Mouse (Mus musculus): ENCODE measurements around the gene Nrip2. TPM values are rescaled to one million over a fixed set of nuclear protein-coding genes. Genes with fewer than 3 reads are reported as not detected.

Nrip2 gene
- total and polyA plus RNA-seq, 2 experiments from 2014 or later, result 8.4 to 10.8 TPM

DNA sequence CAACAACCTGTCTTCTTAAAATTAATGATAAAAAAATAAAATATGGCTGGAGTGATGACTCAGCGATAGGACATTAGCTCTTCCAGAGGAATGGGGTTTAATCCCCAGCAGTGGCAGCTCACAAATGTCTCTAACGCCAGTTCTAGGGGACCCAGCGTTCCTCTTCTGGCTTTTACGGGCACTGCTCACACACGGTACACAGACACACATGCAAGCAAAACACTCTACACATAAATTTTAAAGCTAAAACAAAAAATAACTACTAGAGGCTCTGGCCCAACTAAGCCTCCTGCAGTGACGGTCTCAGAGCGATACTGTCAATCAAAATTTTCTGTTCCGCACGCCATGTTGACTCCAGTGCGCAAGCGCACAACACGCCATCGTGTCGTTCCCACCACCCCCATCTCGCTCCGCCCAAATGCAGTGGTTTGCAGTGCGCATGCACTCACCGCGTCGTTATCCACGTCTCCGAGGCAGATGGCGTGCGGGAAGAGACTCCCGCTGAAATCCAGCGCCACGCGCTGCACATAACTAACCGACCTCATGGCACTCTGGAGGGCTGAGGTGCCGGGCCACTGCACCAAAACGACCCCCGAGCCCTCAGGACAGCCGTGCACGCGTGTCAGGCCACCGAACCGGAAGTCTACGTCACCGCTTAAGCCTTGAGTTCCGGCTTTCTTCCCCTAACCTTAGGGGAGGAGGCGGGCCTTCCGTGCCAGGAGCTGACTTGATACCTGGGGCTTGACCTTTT lies 25.3 kb downstream of the Nrip2 start, which contains the start of gene Itfg2:
Gene Itfg2, minus strand, starts transcription at position 663 of the 751 bp plus-strand sequence.
- Histone ChIP-seq H3K4me3 (ENCODE audit: low read length) (peak within 1 kb of the TSS; percentile 45), H3K4me2 (ENCODE audit: low read depth, low read length) (peak within 1 kb of the TSS; percentile 71), H3K27me3 (ENCODE audit: insufficient read depth, low read length) (no peaks in the 10 kb centered on the region), H3K9me3 (ENCODE audit: low read length) (no peaks in the 10 kb centered on the region), H3K36me3 (ENCODE audit: insufficient read depth, low read length) (no peaks in the 10 kb centered on the region), H3K4me1 (ENCODE audit: insufficient read depth, low read length) (no peaks in the 10 kb centered on the region), H3K9ac (replicated peaks; ENCODE audit: low read length) (peak within 1 kb of the TSS; percentile 61), H3K27ac (peak within 1 kb of the TSS; percentile 97)
- DNase-seq (ENCODE audit: low spot score) (peak; percentile 99), ATAC-seq (peak; percentile 97)
- under 1% methylated on average over 42 of the region's 42 CpGs for WGBS
- TF ChIP-seq CTCF (IDR thresholded peaks at IDR 0.05; ENCODE audit: low read depth), result peak; percentile 10; the same call in 1 of the 2 replicates

DNA sequence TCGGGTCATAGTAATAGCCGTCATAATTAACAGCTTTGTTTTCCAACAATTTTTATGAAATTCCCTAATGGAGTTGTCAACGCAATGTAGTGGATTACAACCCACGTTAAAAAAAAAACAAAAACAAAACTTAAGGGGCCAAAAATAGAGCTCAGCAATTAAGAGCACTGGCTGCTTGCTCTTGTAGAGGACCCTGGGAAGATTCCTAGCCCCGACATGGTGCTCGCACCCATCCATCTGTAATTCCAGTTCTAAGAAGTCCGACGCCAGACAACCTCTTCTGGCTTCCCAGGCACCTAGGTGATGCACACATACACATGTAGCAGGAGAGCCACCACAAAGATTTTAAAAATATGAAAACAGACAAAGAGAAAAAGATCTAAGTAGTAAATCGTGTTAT lies 25.9 kb downstream of the Nrip2 start:
- Histone ChIP-seq H3K4me1 (ENCODE audit: insufficient read depth, low read length) (no peaks in the 10 kb centered on the region), H3K9ac (replicated peaks; ENCODE audit: low read length) (peak overlapping the region; percentile 61), H3K27me3 (ENCODE audit: insufficient read depth, low read length) (no peaks in the 10 kb centered on the region), H3K4me3 (ENCODE audit: low read length) (peak overlapping the region; percentile 45), H3K4me2 (ENCODE audit: low read depth, low read length) (peak overlapping the region; percentile 71), H3K9me3 (ENCODE audit: low read length) (no peaks in the 10 kb centered on the region), H3K27ac (peak overlapping the region; percentile 97), H3K36me3 (ENCODE audit: insufficient read depth, low read length) (peaks cover 4% of the 10 kb centered on the region; the same call in 1 of the 2 replicates)
- TF ChIP-seq CTCF (IDR thresholded peaks at IDR 0.05; ENCODE audit: low read depth), result no peak
- 21% methylated on average over 9 of the region's 9 CpGs for WGBS
- DNase-seq (ENCODE audit: low spot score), result no peak
- no peak for ATAC-seq

DNA sequence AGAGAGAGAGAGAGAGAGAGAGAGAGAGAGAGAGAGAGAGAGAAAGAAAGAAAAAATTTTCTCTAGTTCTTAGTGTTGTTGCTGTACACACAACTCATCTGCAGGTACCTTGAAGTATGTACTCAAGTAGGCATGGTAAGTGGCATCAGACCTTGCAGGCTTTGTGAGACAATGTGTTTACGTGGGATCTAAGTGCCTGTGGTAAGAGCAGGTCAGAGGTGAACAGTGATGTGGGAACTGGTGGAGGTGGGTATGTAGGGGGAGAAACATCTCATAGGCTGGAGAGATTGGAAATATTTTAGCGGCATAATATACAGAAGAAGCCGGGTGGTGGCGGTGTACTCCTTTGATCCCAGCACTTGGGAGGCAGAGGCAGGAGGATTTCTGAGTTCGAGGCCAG lies 28.5 kb downstream of the Nrip2 start:
- 90% methylated on average over 5 of the region's 5 CpGs for WGBS
- Histone ChIP-seq H3K4me3 (ENCODE audit: low read length) (no peak overlapping the region), H3K9ac (replicated peaks; ENCODE audit: low read length) (no peak overlapping the region), H3K4me2 (ENCODE audit: low read depth, low read length) (no peak overlapping the region), H3K27me3 (ENCODE audit: insufficient read depth, low read length) (no peaks in the 10 kb centered on the region), H3K4me1 (ENCODE audit: insufficient read depth, low read length) (no peaks in the 10 kb centered on the region), H3K9me3 (ENCODE audit: low read length) (no peaks in the 10 kb centered on the region), H3K36me3 (ENCODE audit: insufficient read depth, low read length) (peaks cover 27% of the 10 kb centered on the region), H3K27ac (no peak overlapping the region)
- ATAC-seq (no peak), DNase-seq (ENCODE audit: low spot score) (no peak)
- TF ChIP-seq CTCF (IDR thresholded peaks at IDR 0.05; ENCODE audit: low read depth), result no peak

DNA sequence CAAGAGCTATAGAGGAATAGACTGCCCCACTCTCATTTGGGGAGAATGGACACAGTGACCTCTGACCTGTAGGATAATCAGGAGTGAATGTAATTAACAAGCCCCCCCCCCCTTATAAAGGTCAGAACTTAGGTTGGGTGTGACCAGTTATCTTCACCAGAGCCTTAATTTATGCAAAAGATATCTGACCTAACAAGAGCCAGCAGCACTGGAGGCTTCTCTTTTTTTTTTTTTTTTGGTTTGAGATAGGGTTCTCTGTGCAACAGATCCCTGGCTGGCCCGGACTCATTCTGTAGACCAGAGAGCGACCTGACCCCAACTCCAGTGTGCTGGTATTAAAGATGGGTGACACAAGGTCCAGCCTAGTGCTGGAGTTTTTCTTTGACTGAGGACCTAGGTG lies 30.2 kb downstream of the Nrip2 start:
- H3K4me2 ChIP-seq (ENCODE audit: low read depth, low read length), result no peak overlapping the region
- no peaks in the 10 kb centered on the region for H3K4me1 ChIP-seq (ENCODE audit: insufficient read depth, low read length)
- no peaks in the 10 kb centered on the region for H3K9me3 ChIP-seq (ENCODE audit: low read length)
- no peak overlapping the region for H3K27ac ChIP-seq
- DNase-seq (ENCODE audit: low spot score) (no peak), ATAC-seq (no peak)
- peaks cover 44% of the 10 kb centered on the region for H3K36me3 ChIP-seq (ENCODE audit: insufficient read depth, low read length)
- H3K9ac ChIP-seq (replicated peaks; ENCODE audit: low read length), result no peak overlapping the region
- no peaks in the 10 kb centered on the region for H3K27me3 ChIP-seq (ENCODE audit: insufficient read depth, low read length)
- TF ChIP-seq CTCF (IDR thresholded peaks at IDR 0.05; ENCODE audit: low read depth), result no peak
- WGBS, result 96% methylated on average over 2 of the region's 2 CpGs
- H3K4me3 ChIP-seq (ENCODE audit: low read length), result no peak overlapping the region

DNA sequence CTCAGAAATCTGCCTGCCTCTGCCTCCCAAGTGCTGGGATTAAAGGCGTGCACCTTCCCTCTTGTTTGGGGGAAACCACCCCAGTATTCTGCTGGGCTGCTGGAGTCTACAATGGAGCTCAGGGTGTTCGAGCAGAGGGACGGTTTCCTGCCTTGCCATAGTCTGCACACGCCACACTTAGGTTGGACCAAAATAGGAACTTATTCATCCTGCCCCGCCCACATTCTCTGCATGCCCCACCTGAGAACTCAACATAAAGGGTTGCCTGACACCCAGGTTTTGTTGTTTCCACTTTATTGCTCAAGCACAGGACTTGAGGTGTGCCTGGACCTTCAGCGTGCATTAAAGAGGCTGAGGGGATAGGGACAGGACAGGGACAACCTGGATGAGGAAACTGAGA lies 30.7 kb downstream of the Nrip2 start:
- 88% methylated on average over 6 of the region's 6 CpGs for WGBS
- H3K4me2 ChIP-seq (ENCODE audit: low read depth, low read length), result no peak overlapping the region
- H3K4me3 ChIP-seq (ENCODE audit: low read length), result no peak overlapping the region
- no peaks in the 10 kb centered on the region for H3K4me1 ChIP-seq (ENCODE audit: insufficient read depth, low read length)
- no peak overlapping the region for H3K27ac ChIP-seq
- DNase-seq (ENCODE audit: low spot score) (no peak), ATAC-seq (no peak)
- H3K27me3 ChIP-seq (ENCODE audit: insufficient read depth, low read length), result no peaks in the 10 kb centered on the region
- H3K9ac ChIP-seq (replicated peaks; ENCODE audit: low read length), result no peak overlapping the region
- peaks cover 50% of the 10 kb centered on the region for H3K36me3 ChIP-seq (ENCODE audit: insufficient read depth, low read length)
- no peak for TF ChIP-seq CTCF (IDR thresholded peaks at IDR 0.05; ENCODE audit: low read depth)
- H3K9me3 ChIP-seq (ENCODE audit: low read length), result no peaks in the 10 kb centered on the region

DNA sequence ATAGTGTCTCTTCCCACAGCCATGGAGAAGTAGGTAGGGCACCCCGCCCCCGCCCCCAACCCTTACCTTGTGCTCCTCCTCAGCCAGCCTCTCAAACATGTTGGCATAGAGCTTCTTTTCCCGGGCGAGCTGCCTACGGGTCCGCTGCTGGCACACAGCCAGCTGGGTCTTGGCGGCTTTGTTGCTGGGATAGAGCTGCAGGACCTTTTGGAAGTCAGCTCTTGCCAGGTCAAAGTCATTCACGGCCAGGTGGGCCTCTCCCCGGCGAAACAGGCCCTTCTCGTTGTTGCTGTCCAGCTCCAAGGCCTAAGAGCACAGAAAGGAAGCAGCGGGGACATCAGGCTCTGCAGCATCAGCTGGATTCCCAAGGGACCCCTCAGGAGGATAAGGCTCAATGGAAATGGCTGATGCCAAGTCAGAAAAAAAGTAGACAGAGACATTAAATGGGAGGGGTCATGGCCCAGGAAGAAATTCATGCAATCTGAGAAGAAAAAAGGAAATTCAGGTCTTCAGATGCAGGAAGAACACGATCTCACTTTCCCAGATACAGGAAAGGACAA lies 33.3 kb downstream of the Nrip2 start:
- no peaks in the 10 kb centered on the region for H3K9me3 ChIP-seq (ENCODE audit: low read length)
- DNase-seq (ENCODE audit: low spot score), result peak; percentile 24
- no peak for TF ChIP-seq CTCF (IDR thresholded peaks at IDR 0.05; ENCODE audit: low read depth)

DNA sequence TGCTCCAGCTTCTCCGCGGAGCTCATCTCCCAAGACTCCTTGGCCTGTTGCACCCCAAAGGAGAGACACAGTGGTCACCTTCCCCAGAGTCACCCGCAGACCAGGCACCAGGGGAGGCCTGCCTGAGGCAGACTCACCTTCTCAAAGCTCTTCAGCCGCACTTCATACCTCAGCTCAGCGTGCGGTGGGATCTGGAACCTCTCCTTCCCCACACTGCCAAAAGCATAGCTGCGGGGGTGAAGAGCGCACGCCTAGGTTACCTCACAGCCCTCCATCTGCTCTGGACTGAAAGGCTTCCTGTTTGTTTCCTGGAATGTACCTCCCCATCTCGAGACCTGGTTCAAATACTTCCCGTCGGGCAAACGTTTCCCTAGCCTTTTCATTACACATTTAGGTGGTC lies 34.5 kb downstream of the Nrip2 start:
- no peak for ATAC-seq
- Histone ChIP-seq H3K4me3 (ENCODE audit: low read length) (no peak overlapping the region), H3K36me3 (ENCODE audit: insufficient read depth, low read length) (peaks cover 59% of the 10 kb centered on the region), H3K9me3 (ENCODE audit: low read length) (no peaks in the 10 kb centered on the region), H3K27me3 (ENCODE audit: insufficient read depth, low read length) (no peaks in the 10 kb centered on the region), H3K4me2 (ENCODE audit: low read depth, low read length) (no peak overlapping the region), H3K4me1 (ENCODE audit: insufficient read depth, low read length) (no peaks in the 10 kb centered on the region; the same call in 1 of the 2 replicates), H3K27ac (no peak overlapping the region), H3K9ac (replicated peaks; ENCODE audit: low read length) (no peak overlapping the region)
- no peak for TF ChIP-seq CTCF (IDR thresholded peaks at IDR 0.05; ENCODE audit: low read depth)
- 93% methylated on average over 13 of the region's 13 CpGs for WGBS
- no peak for DNase-seq (ENCODE audit: low spot score)

More for the DNA sequence above, 33.3 kb downstream of the Nrip2 start:
- Histone ChIP-seq H3K4me1 (ENCODE audit: insufficient read depth, low read length) (no peaks in the 10 kb centered on the region; the same call in 1 of the 2 replicates), H3K4me2 (ENCODE audit: low read depth, low read length) (no peak overlapping the region), H3K36me3 (ENCODE audit: insufficient read depth, low read length) (peaks cover 59% of the 10 kb centered on the region), H3K27me3 (ENCODE audit: insufficient read depth, low read length) (no peaks in the 10 kb centered on the region), H3K9ac (replicated peaks; ENCODE audit: low read length) (no peak overlapping the region), H3K27ac (no peak overlapping the region), H3K4me3 (ENCODE audit: low read length) (no peak overlapping the region)
- 54% methylated on average over 13 of the region's 13 CpGs for WGBS
- ATAC-seq, result no peak
